Mouse (Mus musculus): ENCODE measurements around the gene Hemk1. TPM values are rescaled to one million over a fixed set of nuclear protein-coding genes. Genes with fewer than 3 reads are reported as not detected.

The Hemk1 gene
- polyA plus RNA-seq, 1 experiment from 2014 or later: 11.4 TPM

GRCm38 (mm10) chr9:107278527-107279377, 59.4 kb downstream of the Hemk1 start:
- 0 out of 2 replicates have a peak, but pooled peaks have one; percentile 5 for ATAC-seq (ENCODE audit: extremely low read depth, insufficient number of reproducible peaks, low FRiP score, low TSS enrichment)
- H3K27me3 ChIP-seq (replicated peaks): 0 out of 2 replicates have a peak, but pooled peaks cover 4% of the 10 kb centered on the region
- no peaks in the 10 kb centered on the region for H3K36me3 ChIP-seq
- H3K9me3 ChIP-seq: no peaks in the 10 kb centered on the region
- no peak overlapping the region for H3K9ac ChIP-seq
- 44% methylated on average over 8 of the region's 8 CpGs for WGBS
- H3K4me3 ChIP-seq: no peak overlapping the region
- H3K4me2 ChIP-seq: no peak overlapping the region
- H3K4me1 ChIP-seq: peaks cover 26% of the 10 kb centered on the region
- H3K27ac ChIP-seq (replicated peaks): no peak overlapping the region

- Histone ChIP-seq H3K4me3 (no peak overlapping the region), H3K9ac (no peak overlapping the region), H3K36me3 (no peaks in the 10 kb centered on the region), H3K27me3 (replicated peaks) (0 out of 2 replicates have a peak, but pooled peaks cover 4% of the 10 kb centered on the region), H3K4me2 (no peak overlapping the region), H3K9me3 (no peaks in the 10 kb centered on the region), H3K27ac (replicated peaks) (no peak overlapping the region), H3K4me1 (peaks cover 28% of the 10 kb centered on the region)
- WGBS: 55% methylated on average over 4 of the region's 4 CpGs
- ATAC-seq (ENCODE audit: extremely low read depth, insufficient number of reproducible peaks, low FRiP score, low TSS enrichment): no peak
Measured at GRCm38 (mm10) chr9:107278126-107278525, 60.0 kb downstream of the Hemk1 start.

GRCm38 (mm10) chr9:107277603-107278002, 60.5 kb downstream of the Hemk1 start:
- 82% methylated on average over 7 of the region's 7 CpGs for WGBS
- no peak overlapping the region for H3K4me2 ChIP-seq
- ATAC-seq (ENCODE audit: extremely low read depth, insufficient number of reproducible peaks, low FRiP score, low TSS enrichment): no peak

More at GRCm38 (mm10) chr9:107277603-107278002, 60.5 kb downstream of the Hemk1 start:
- Histone ChIP-seq H3K9me3 (no peaks in the 10 kb centered on the region), H3K4me3 (no peak overlapping the region), H3K36me3 (no peaks in the 10 kb centered on the region), H3K4me1 (peaks cover 30% of the 10 kb centered on the region), H3K27ac (replicated peaks) (no peak overlapping the region), H3K27me3 (replicated peaks) (0 out of 2 replicates have a peak, but pooled peaks cover 4% of the 10 kb centered on the region), H3K9ac (no peak overlapping the region)

Other genes with a start within 250 kb of the Hemk1 start
- 0.29 and 0.61 TPM in 2 replicates for gene Dock3, start 106.4 kb downstream of the Hemk1 start, polyA plus RNA-seq (2015; fragmentation: Nextera tagmentation; extraction: Ambion mirVana)
- 5.1 and 7.0 TPM in 2 replicates for gene Mapkapk3, start 48.5 kb downstream of the Hemk1 start, polyA plus RNA-seq (2015; fragmentation: Nextera tagmentation; extraction: Ambion mirVana)
- gene Cish, start 42.3 kb downstream of the Hemk1 start, polyA plus RNA-seq (2015; fragmentation: Nextera tagmentation; extraction: Ambion mirVana): 17.2 and 18.7 TPM in 2 replicates
- 0.79 and 1.1 TPM in 2 replicates for gene 6430571L13Rik, start 2.3 kb upstream of the Hemk1 start, polyA plus RNA-seq (2015; fragmentation: Nextera tagmentation; extraction: Ambion mirVana)
- 3.8 and 4.1 TPM in 2 replicates for gene Cacna2d2, start 61.3 kb upstream of the Hemk1 start, polyA plus RNA-seq (2015; fragmentation: Nextera tagmentation; extraction: Ambion mirVana)
- gene Tmem115, start 195.6 kb upstream of the Hemk1 start, polyA plus RNA-seq (2015; fragmentation: Nextera tagmentation; extraction: Ambion mirVana): 30.4 and 32.3 TPM in 2 replicates
- gene Cyb561d2, start 203.8 kb upstream of the Hemk1 start, polyA plus RNA-seq (2015; fragmentation: Nextera tagmentation; extraction: Ambion mirVana): 17.7 and 19.1 TPM in 2 replicates
- gene Nprl2, start 203.9 kb upstream of the Hemk1 start, polyA plus RNA-seq (2015; fragmentation: Nextera tagmentation; extraction: Ambion mirVana): 27.8 and 27.9 TPM in 2 replicates
- not detected in 2 replicates for gene Zmynd10, start 208.9 kb upstream of the Hemk1 start, polyA plus RNA-seq (2015; fragmentation: Nextera tagmentation; extraction: Ambion mirVana)
- 47.6 and 56.1 TPM in 2 replicates for gene Rassf1, start 213.2 kb upstream of the Hemk1 start, polyA plus RNA-seq (2015; fragmentation: Nextera tagmentation; extraction: Ambion mirVana)
- gene Tusc2, start 224.9 kb upstream of the Hemk1 start, polyA plus RNA-seq (2015; fragmentation: Nextera tagmentation; extraction: Ambion mirVana): 44.5 and 51.6 TPM in 2 replicates
- 94.0 and 104 TPM in 2 replicates for gene Hyal2, start 229.6 kb upstream of the Hemk1 start, polyA plus RNA-seq (2015; fragmentation: Nextera tagmentation; extraction: Ambion mirVana)
- 6.3 and 7.5 TPM in 2 replicates for gene Hyal1, start 238.6 kb upstream of the Hemk1 start, polyA plus RNA-seq (2015; fragmentation: Nextera tagmentation; extraction: Ambion mirVana)
- gene Naa80, start 240.5 kb upstream of the Hemk1 start, polyA plus RNA-seq (2015; fragmentation: Nextera tagmentation; extraction: Ambion mirVana): 13.9 and 14.6 TPM in 2 replicates
- 0.48 and 0.68 TPM in 2 replicates for gene Hyal3, start 242.5 kb upstream of the Hemk1 start, polyA plus RNA-seq (2015; fragmentation: Nextera tagmentation; extraction: Ambion mirVana)
- gene Ifrd2, start 249.3 kb upstream of the Hemk1 start, polyA plus RNA-seq (2015; fragmentation: Nextera tagmentation; extraction: Ambion mirVana): 35.7 and 41.3 TPM in 2 replicates